Mouse (Mus musculus) MEL (cell line): ENCODE measurements around the gene Cyfip2. TPM values are rescaled to one million over a fixed set of nuclear protein-coding genes. Genes with fewer than 3 reads are reported as not detected.

Experiments used
- DNase-seq: peaks from one replicate; pipeline ENCODE4 v3.0.0; 2011; ENCODE audit warnings: low read depth, low spot score
- H3K27ac ChIP-seq: 2 replicates; pipeline ENCODE4 v1.5.1; 2012; ENCODE audit warnings: low read depth, mild to moderate bottlenecking, control low read depth, low read length, moderate library complexity; ENCODE audit not compliant: control insufficient read depth
- H3K27me3 ChIP-seq, 2 experiments: fragments of 150-350 bp in 1 of 2; sonication (generic) in 1 of 2; 2 replicates each; pipeline ENCODE4 v1.6.1; 2012; ENCODE audit warnings: low read length in 2 of 2, mild to moderate bottlenecking in 2 of 2, improper control_type of control experiment in 1 of 2, moderate library complexity in 1 of 2; ENCODE audit not compliant: insufficient read depth in 2 of 2, control insufficient read depth in 1 of 2
- H3K36me3 ChIP-seq, 2 experiments: 2 replicates each; pipeline ENCODE4 v1.6.1; 2012 to 2014; ENCODE audit warnings: low read length in 2 of 2, improper control_type of control experiment in 1 of 2, inconsistent platforms in 1 of 2, mild to moderate bottlenecking in 1 of 2; ENCODE audit not compliant: insufficient read depth in 2 of 2, control insufficient read depth in 1 of 2
- H3K4me1 ChIP-seq, 2 experiments: fragments of 150-350 bp in 1 of 2; sonication (generic) in 1 of 2; 2 replicates each; pipeline ENCODE4 v1.6.1; 2012; ENCODE audit warnings: low read length in 2 of 2, improper control_type of control experiment in 1 of 2, mild to moderate bottlenecking in 1 of 2; ENCODE audit not compliant: insufficient read depth in 2 of 2, control insufficient read depth in 1 of 2
- H3K4me3 ChIP-seq, 2 experiments: fragments of 150-350 bp in 1 of 2; sonication (generic) in 1 of 2; 2 replicates each; pipeline ENCODE4 v1.5.1; 2012; ENCODE audit warnings: low read depth in 2 of 2, low read length in 2 of 2, mild to moderate bottlenecking in 2 of 2, moderate library complexity in 2 of 2, control low read depth in 1 of 2, improper control_type of control experiment in 1 of 2; ENCODE audit not compliant: control insufficient read depth in 1 of 2, insufficient read depth in 1 of 2
- H3K79me2 ChIP-seq: 2 replicates; pipeline ENCODE4 v1.6.1; 2012; ENCODE audit warnings: mild to moderate bottlenecking, low read length, moderate library complexity; ENCODE audit not compliant: control insufficient read depth, poor library complexity, insufficient read depth
- H3K9ac ChIP-seq: 2 replicates; pipeline ENCODE4 v1.6.1; 2012; ENCODE audit warnings: low read depth, mild to moderate bottlenecking, control low read depth, low read length, moderate library complexity; ENCODE audit not compliant: control insufficient read depth, poor library complexity, severe bottlenecking
- H3K9me3 ChIP-seq: fragments of 150-350 bp; sonication (generic); replicated peaks from 2 replicates; pipeline ENCODE4 v1.6.1; 2012; ENCODE audit warnings: mild to moderate bottlenecking, low read length, improper control_type of control experiment, moderate library complexity; ENCODE audit not compliant: insufficient read depth
- BHLHE40 ChIP-seq: IDR thresholded peaks from 2 replicates; pipeline ENCODE4 v1.6.1; 2012; ENCODE audit warnings: low read depth, mild to moderate bottlenecking, inconsistent platforms, low read length, improper control_type of control experiment, borderline replicate concordance
- CHD2 ChIP-seq: IDR thresholded peaks from 2 replicates; pipeline ENCODE4 v1.6.1; 2011; ENCODE audit warnings: low read length, improper control_type of control experiment
- CTCF ChIP-seq, 3 experiments: IDR thresholded peaks in 2 of 3; conservative IDR thresholded peaks in 1 of 3; 2 replicates each; pipeline ENCODE4 v1.5.1; 2011 to 2012; ENCODE audit warnings: low read length in 3 of 3, low read depth in 2 of 3, mild to moderate bottlenecking in 2 of 3, improper control_type of control experiment in 1 of 3, inconsistent platforms in 1 of 3, mixed read lengths in 1 of 3, moderate library complexity in 1 of 3; ENCODE audit not compliant: control insufficient read depth in 1 of 3, insufficient read depth in 1 of 3, poor library complexity in 1 of 3, severe bottlenecking in 1 of 3
- E2F4 ChIP-seq: IDR thresholded peaks from 2 replicates; pipeline ENCODE4 v1.6.1; 2011; ENCODE audit warnings: low read depth, low read length, improper control_type of control experiment, borderline replicate concordance
- ELF1 ChIP-seq: IDR thresholded peaks from 2 replicates; pipeline ENCODE4 v1.6.1; 2014; ENCODE audit warnings: low read depth, mild to moderate bottlenecking, inconsistent platforms, low read length, improper control_type of control experiment, moderate library complexity
- EP300 ChIP-seq, 2 experiments: IDR thresholded peaks; 2 replicates each; pipeline ENCODE4 v1.6.1; 2011; ENCODE audit warnings: improper control_type of control experiment in 2 of 2, low read length in 2 of 2, low read depth in 1 of 2, mild to moderate bottlenecking in 1 of 2
- ETS1 ChIP-seq: IDR thresholded peaks from 2 replicates; pipeline ENCODE4 v1.6.1; 2012; ENCODE audit warnings: low read depth, mild to moderate bottlenecking, inconsistent platforms, low read length, improper control_type of control experiment, moderate library complexity
- GABPA ChIP-seq: IDR thresholded peaks from 2 replicates; pipeline ENCODE4 v1.6.1; 2012; ENCODE audit warnings: low read depth, mild to moderate bottlenecking, inconsistent platforms, low read length, improper control_type of control experiment, moderate library complexity
- KAT2A ChIP-seq: conservative IDR thresholded peaks from 2 replicates; pipeline ENCODE4 v1.6.1; 2012; ENCODE audit warnings: low read depth, low read length, improper control_type of control experiment, inconsistent platforms
- MAFK ChIP-seq: IDR thresholded peaks from 2 replicates; pipeline ENCODE4 v1.6.1; 2011; ENCODE audit warnings: low read depth, mild to moderate bottlenecking, low read length, improper control_type of control experiment, borderline replicate concordance
- MAZ ChIP-seq: IDR thresholded peaks from 2 replicates; pipeline ENCODE4 v1.6.1; 2012; ENCODE audit warnings: low read depth, mild to moderate bottlenecking, inconsistent platforms, low read length, improper control_type of control experiment
- MYB ChIP-seq: IDR thresholded peaks from 2 replicates; pipeline ENCODE4 v1.6.1; 2011; ENCODE audit warnings: mild to moderate bottlenecking, low read depth, low read length, improper control_type of control experiment
- NELFE ChIP-seq: IDR thresholded peaks from 2 replicates; pipeline ENCODE4 v1.6.1; 2011; ENCODE audit warnings: low read depth, low read length, improper control_type of control experiment
- POLR2A ChIP-seq, 2 experiments: IDR thresholded peaks; 2 replicates each; pipeline ENCODE4 v1.6.1; 2011 to 2012; ENCODE audit warnings: low read length in 2 of 2, mild to moderate bottlenecking in 2 of 2, control low read depth in 1 of 2, improper control_type of control experiment in 1 of 2, low read depth in 1 of 2, moderate library complexity in 1 of 2; ENCODE audit not compliant: control insufficient read depth in 1 of 2, insufficient read depth in 1 of 2, poor library complexity in 1 of 2
- POLR2AphosphoS2 ChIP-seq: IDR thresholded peaks from 2 replicates; pipeline ENCODE4 v1.6.1; 2011; ENCODE audit warnings: low read length, improper control_type of control experiment
- POLR2AphosphoS5 ChIP-seq: IDR thresholded peaks from 2 replicates; pipeline ENCODE4 v1.6.1; 2012; ENCODE audit warnings: low read depth, borderline replicate concordance, mild to moderate bottlenecking, inconsistent platforms, low read length, moderate library complexity, mixed read lengths
- RAD21 ChIP-seq: IDR thresholded peaks from 2 replicates; pipeline ENCODE4 v1.6.1; 2011; ENCODE audit warnings: mild to moderate bottlenecking, low read depth, low read length, improper control_type of control experiment
- RCOR1 ChIP-seq: IDR thresholded peaks from 2 replicates; pipeline ENCODE4 v1.6.1; 2012; ENCODE audit warnings: low read depth, mild to moderate bottlenecking, inconsistent platforms, low read length, improper control_type of control experiment
- SIN3A ChIP-seq: IDR thresholded peaks from 2 replicates; pipeline ENCODE4 v1.6.1; 2012; ENCODE audit warnings: low read length, improper control_type of control experiment, inconsistent platforms
- SMC3 ChIP-seq: IDR thresholded peaks from 2 replicates; pipeline ENCODE4 v1.6.1; 2011; ENCODE audit warnings: low read depth, low read length, improper control_type of control experiment
- TAL1 ChIP-seq: IDR thresholded peaks from 2 replicates; pipeline ENCODE4 v1.6.1; 2012; ENCODE audit warnings: mild to moderate bottlenecking, inconsistent platforms, low read length, moderate library complexity, mixed read lengths
- TCF12 ChIP-seq: IDR thresholded peaks from 2 replicates; pipeline ENCODE4 v1.6.1; 2014; ENCODE audit warnings: low read depth, mild to moderate bottlenecking, inconsistent platforms, low read length, improper control_type of control experiment, moderate library complexity
- UBTF ChIP-seq: IDR thresholded peaks from 2 replicates; pipeline ENCODE4 v1.6.1; 2012; ENCODE audit warnings: low read depth, mild to moderate bottlenecking, inconsistent platforms, low read length, improper control_type of control experiment, moderate library complexity, borderline replicate concordance; ENCODE audit not compliant: insufficient read depth
- ZKSCAN1 ChIP-seq: IDR thresholded peaks from 2 replicates; pipeline ENCODE4 v1.6.1; 2012; ENCODE audit warnings: low read depth, mild to moderate bottlenecking, inconsistent platforms, low read length, improper control_type of control experiment, moderate library complexity
- ZMIZ1 ChIP-seq: IDR thresholded peaks from 2 replicates; pipeline ENCODE4 v1.6.1; 2012; ENCODE audit warnings: low read depth, mild to moderate bottlenecking, inconsistent platforms, low read length, improper control_type of control experiment, moderate library complexity
- ZNF384 ChIP-seq: IDR thresholded peaks from 2 replicates; pipeline ENCODE4 v1.6.1; 2012; ENCODE audit warnings: low read depth, mild to moderate bottlenecking, inconsistent platforms, low read length, improper control_type of control experiment
- polyA plus RNA-seq, 2 experiments: library from polyadenylated mRNA; stranded (reverse) in 1 of 2; unstranded in 1 of 2; fragments of >175 nt in 1 of 2; fragments of >200 nt in 1 of 2; gene quantifications; 2 replicates each; pipeline versions ENCODE4 v1.2.1 to v1.2.4; 2012; ENCODE audit warnings: low replicate concordance in 2 of 2, low read depth in 1 of 2; ENCODE audit not compliant: insufficient read length in 2 of 2, insufficient read depth in 1 of 2, missing spikeins in 1 of 2
- total RNA-seq: library from RNA; depleted of rRNA; stranded (reverse); fragments of 300-350 nt; gene quantifications from 2 replicates; pipeline ENCODE4 v1.2.3, GENCODE M21; 2012

Gene Cyfip2
- total and polyA plus RNA-seq, 3 experiments = 9.9 to 31.8 (median 18.9) TPM

- no peaks in the 10 kb centered on the region for H3K27me3 ChIP-seq
- no peaks in the 10 kb centered on the region for H3K9me3 ChIP-seq
- peaks cover 0 to 6% of the 10 kb centered on the region in 2 experiments; a peak in 1 of 4 replicates for H3K36me3 ChIP-seq
Observed at GRCm38 (mm10) chr11:46262854-46263253, 49.8 kb downstream of the Cyfip2 start.

GRCm38 (mm10) chr11:46258749-46259148, 53.9 kb downstream of the Cyfip2 start:
- H3K9ac ChIP-seq = no peak overlapping the region
- H3K9me3 ChIP-seq = no peaks in the 10 kb centered on the region
- no peaks in the 10 kb centered on the region for H3K4me1 ChIP-seq
- no peaks in the 10 kb centered on the region for H3K27me3 ChIP-seq
- H3K27ac ChIP-seq = no peak overlapping the region
- no peak overlapping the region for H3K4me3 ChIP-seq
- DNase-seq = no peak
- H3K36me3 ChIP-seq = peaks cover 0 to 8% of the 10 kb centered on the region in 2 experiments; a peak in 2 of 4 replicates
- H3K79me2 ChIP-seq = no peaks in the 10 kb centered on the region
- TF ChIP-seq ETS1 = no peak
- no peak for TF ChIP-seq MAZ
- no peak for TF ChIP-seq TAL1
- no peak for TF ChIP-seq ELF1
- no peak for TF ChIP-seq ZNF384
- TF ChIP-seq KAT2A = no peak
- TF ChIP-seq MYB = no peak
- TF ChIP-seq CHD2 = no peak
- no peak for TF ChIP-seq ZKSCAN1
- TF ChIP-seq SMC3 = no peak
- TF ChIP-seq GABPA = no peak
- no peak for TF ChIP-seq E2F4
- no peak for TF ChIP-seq EP300 (IDR thresholded peaks at IDR 0.05; ENCODE audit: low read depth in 1 of 2, low read length in 2 of 2)
- TF ChIP-seq ZMIZ1 = no peak
- TF ChIP-seq RAD21 = no peak
- TF ChIP-seq NELFE = no peak
- no peak for TF ChIP-seq UBTF

More at GRCm38 (mm10) chr11:46262854-46263253, 49.8 kb downstream of the Cyfip2 start:
- Histone ChIP-seq H3K27ac (no peak overlapping the region), H3K4me3 (no peak overlapping the region), H3K9ac (no peak overlapping the region), H3K79me2 (no peaks in the 10 kb centered on the region), H3K4me1 (no peaks in the 10 kb centered on the region)
- DNase-seq = no peak
- TF ChIP-seq RCOR1 (no peak), SMC3 (no peak), SIN3A (no peak), TCF12 (no peak), BHLHE40 (no peak), E2F4 (no peak), ETS1 (no peak), POLR2AphosphoS5 (no peak), CTCF (IDR thresholded peaks at IDR 0.05 in 2 of 3, conservative IDR thresholded peaks at IDR 0.05 in 1 of 3; ENCODE audit: control insufficient read depth in 1 of 3, insufficient read depth in 1 of 3, low read depth in 2 of 3, low read length in 3 of 3, poor library complexity in 1 of 3, severe bottlenecking in 1 of 3) (no peak), POLR2AphosphoS2 (no peak), GABPA (no peak), POLR2A (IDR thresholded peaks at IDR 0.05; ENCODE audit: control insufficient read depth in 1 of 2, insufficient read depth in 1 of 2, low read depth in 1 of 2, low read length in 2 of 2, poor library complexity in 1 of 2) (no peak), MAFK (no peak), MYB (no peak)
